Mouse (Mus musculus) adrenal gland, adult 8-10 months (tissue): ENCODE results near the gene Gm9774. TPM values are rescaled to one million over a fixed set of nuclear protein-coding genes. Genes with fewer than 3 reads are reported as not detected.

Source experiments
- DNase-seq: peaks from one replicate; pipeline ENCODE4 v3.0.0; 2022
- total RNA-seq, 4 experiments: library from RNA; stranded (reverse); gene quantifications; 2 replicates each; pipeline ENCODE4 v1.2.4; 2022

Gene Gm9774
- 1 to 10 TPM; 2.6 to 7.5 (median 4.1) TPM for total RNA-seq

GRCm38 (mm10) chr3:92429323-92429722 is at the start of gene Gm9774:
Gene Gm9774, minus strand, starts transcription at chr3:92429423.
- DNase-seq: no peak

GRCm38 (mm10) chr3:92470111-92470510 is 40.9 kb upstream of the Gm9774 start:
- no peak for DNase-seq

- DNase-seq: no peak
Measured at GRCm38 (mm10) chr3:92467424-92467823, 38.2 kb upstream of the Gm9774 start.

GRCm38 (mm10) chr3:92466576-92466975 is 37.4 kb upstream of the Gm9774 start:
- DNase-seq: no peak

GRCm38 (mm10) chr3:92458620-92459019 is 29.4 kb upstream of the Gm9774 start, which contains the start of gene Sprr3:
Gene Sprr3, minus strand, starts transcription at chr3:92458720.
- no peak for DNase-seq

GRCm38 (mm10) chr3:92455151-92455550 is 25.9 kb upstream of the Gm9774 start:
- no peak for DNase-seq

GRCm38 (mm10) chr3:92440177-92440576 is 11.0 kb upstream of the Gm9774 start:
- DNase-seq: no peak

- DNase-seq: no peak
Measured at GRCm38 (mm10) chr3:92438689-92439088, 9.5 kb upstream of the Gm9774 start, which contains the start of gene Sprr1b. Gene Sprr1b, minus strand, starts transcription at chr3:92438789.

GRCm38 (mm10) chr3:92432282-92432681 is 3.1 kb upstream of the Gm9774 start, which contains the start of gene Sprr2k:
Gene Sprr2k, plus strand, starts transcription at chr3:92432582.
- DNase-seq: no peak

- no peak for DNase-seq
Measured at GRCm38 (mm10) chr3:92417782-92418181, 11.4 kb downstream of the Gm9774 start, which contains the start of gene Sprr2j-ps. Gene Sprr2j-ps, plus strand, starts transcription at chr3:92418082.

- no peak for DNase-seq
Measured at GRCm38 (mm10) chr3:92407691-92408090, 21.5 kb downstream of the Gm9774 start, which contains the start of gene Sprr2i. Gene Sprr2i, plus strand, starts transcription at chr3:92407991.

- no peak for DNase-seq
Measured at GRCm38 (mm10) chr3:92394301-92394700, 34.9 kb downstream of the Gm9774 start.

GRCm38 (mm10) chr3:92385385-92385784 is 43.8 kb downstream of the Gm9774 start, which contains the start of gene Sprr2h:
Gene Sprr2h, plus strand, starts transcription at chr3:92385685.
- no peak for DNase-seq

Other genes with a start within 250 kb of the Gm9774 start
- gene Sprr2a1, start 213.6 kb downstream of the Gm9774 start, total RNA-seq: not detected
- not detected for gene Sprr2a2, start 213.5 kb downstream of the Gm9774 start, total RNA-seq
- gene Sprr2a3, start 144.0 kb downstream of the Gm9774 start, total RNA-seq: not detected
- not detected for gene Sprr2b, start 112.8 kb downstream of the Gm9774 start, total RNA-seq
- not detected for gene Sprr2d, start 90.3 kb downstream of the Gm9774 start, total RNA-seq
- gene Sprr2e, start 77.3 kb downstream of the Gm9774 start, total RNA-seq: not detected
- gene Sprr2f, start 64.2 kb downstream of the Gm9774 start, total RNA-seq: not detected
- gene Sprr2h, start 43.7 kb downstream of the Gm9774 start, total RNA-seq: not detected
- gene Sprr2i, start 21.4 kb downstream of the Gm9774 start, total RNA-seq: not detected
- gene Sprr2j-ps, start 11.3 kb downstream of the Gm9774 start, total RNA-seq: not detected
- not detected for gene Sprr2k, start 3.2 kb upstream of the Gm9774 start, total RNA-seq
- not detected for gene Sprr1b, start 9.4 kb upstream of the Gm9774 start, total RNA-seq
- not detected for gene Sprr3, start 29.3 kb upstream of the Gm9774 start, total RNA-seq
- not detected for gene Sprr1a, start 56.5 kb upstream of the Gm9774 start, total RNA-seq
- gene Sprr4, start 71.1 kb upstream of the Gm9774 start, total RNA-seq: not detected
- not detected for gene 2310046K23Rik, start 105.1 kb upstream of the Gm9774 start, total RNA-seq
- not detected for gene Ivl, start 144.3 kb upstream of the Gm9774 start, total RNA-seq
- not detected for gene Smcp, start 159.6 kb upstream of the Gm9774 start, total RNA-seq
- gene 2210017I01Rik, start 178.1 kb upstream of the Gm9774 start, total RNA-seq: not detected
- gene Lce6a, start 192.2 kb upstream of the Gm9774 start, total RNA-seq: not detected
- not detected for gene Lce1a1, start 218.9 kb upstream of the Gm9774 start, total RNA-seq
- not detected for gene Lce1b, start 227.5 kb upstream of the Gm9774 start, total RNA-seq
- not detected for gene Lce1a2, start 240.9 kb upstream of the Gm9774 start, total RNA-seq
- gene Lce1c, start 249.8 kb upstream of the Gm9774 start, total RNA-seq: not detected